Mouse (Mus musculus) CH12.LX (cell line): Measurements from ENCODE around the gene Olfr457.
A peak's percentile ranks its signal among the peaks of the same experiment; 100 is the strongest.

Experiments
- CHD1 ChIP-seq: IDR thresholded peaks from 2 replicates; pipeline ENCODE4 v1.6.1; 2012; ENCODE audit warnings: low read depth, low read length, improper control_type of control experiment, inconsistent platforms
- CHD2 ChIP-seq: IDR thresholded peaks from 2 replicates; pipeline ENCODE4 v1.6.1; 2011; ENCODE audit warnings: low read length, improper control_type of control experiment
- CTCF ChIP-seq, 2 experiments: IDR thresholded peaks in 1 of 2; conservative IDR thresholded peaks in 1 of 2; 2 replicates each; pipeline ENCODE4 v1.5.1; 2011 to 2012; ENCODE audit warnings: low read depth in 2 of 2, low read length in 2 of 2, improper control_type of control experiment in 1 of 2, inconsistent platforms in 1 of 2, mild to moderate bottlenecking in 1 of 2, moderate library complexity in 1 of 2
- EP300 ChIP-seq: IDR thresholded peaks from 2 replicates; pipeline ENCODE4 v1.6.1; 2011; ENCODE audit warnings: low read length, improper control_type of control experiment
- GABPA ChIP-seq: IDR thresholded peaks from 2 replicates; pipeline ENCODE4 v1.6.1; 2012; ENCODE audit warnings: low read depth, low read length, improper control_type of control experiment, inconsistent platforms; ENCODE audit not compliant: insufficient replicate concordance
- JUN ChIP-seq: IDR thresholded peaks from 2 replicates; pipeline ENCODE4 v1.6.1; 2011; ENCODE audit warnings: low read depth, mild to moderate bottlenecking, low read length, improper control_type of control experiment, moderate library complexity; ENCODE audit not compliant: insufficient read depth
- JUND ChIP-seq: conservative IDR thresholded peaks from 2 replicates; pipeline ENCODE4 v1.6.1; 2011; ENCODE audit warnings: low read depth, low read length, improper control_type of control experiment
- MXI1 ChIP-seq: IDR thresholded peaks from 2 replicates; pipeline ENCODE4 v1.6.1; 2011; ENCODE audit warnings: mild to moderate bottlenecking, low read depth, low read length, improper control_type of control experiment
- POLR2A ChIP-seq: IDR thresholded peaks from 2 replicates; pipeline ENCODE4 v1.6.1; 2011; ENCODE audit warnings: low read depth, mild to moderate bottlenecking, improper control_type of control experiment, low read length
- RAD21 ChIP-seq: IDR thresholded peaks from 2 replicates; pipeline ENCODE4 v1.6.1; 2011; ENCODE audit warnings: low read depth, mild to moderate bottlenecking, low read length, improper control_type of control experiment, moderate library complexity
- USF1 ChIP-seq: IDR thresholded peaks from 2 replicates; pipeline ENCODE4 v1.6.1; 2014; ENCODE audit warnings: low read depth, mild to moderate bottlenecking, inconsistent platforms, low read length, improper control_type of control experiment
- ZMIZ1 ChIP-seq: IDR thresholded peaks from 2 replicates; pipeline ENCODE4 v1.6.1; 2012; ENCODE audit warnings: low read depth, mild to moderate bottlenecking, inconsistent platforms, low read length, improper control_type of control experiment
- ZNF384 ChIP-seq: IDR thresholded peaks from 2 replicates; pipeline ENCODE4 v1.6.1; 2012; ENCODE audit warnings: low read depth, low read length, improper control_type of control experiment, inconsistent platforms

DNA sequence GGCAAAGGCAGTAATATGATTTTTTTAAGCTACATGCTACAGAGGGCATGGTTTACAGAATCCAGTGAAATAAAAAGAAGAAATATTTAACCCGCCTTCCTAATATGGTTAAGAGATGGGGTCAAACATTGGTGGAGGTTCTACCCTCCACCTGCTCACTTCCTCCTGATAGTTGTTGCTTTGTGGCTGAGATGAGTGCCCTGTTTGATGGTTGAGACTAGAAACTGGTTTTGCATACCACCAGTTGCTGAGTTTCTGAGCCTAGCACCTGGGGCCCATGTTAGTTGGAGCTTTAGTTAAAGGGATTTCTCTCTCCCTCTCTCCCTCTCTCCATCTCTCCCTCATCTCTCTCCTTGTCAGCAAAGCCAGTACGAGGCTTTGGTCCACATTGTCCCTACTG is 28.8 kb downstream of the Olfr457 start:
- TF ChIP-seq MXI1 (no peak), JUND (no peak), CHD1 (no peak), CHD2 (peak; percentile 46; the same call in 1 of the 2 replicates), EP300 (peak; percentile 78), POLR2A (no peak), ZNF384 (no peak), USF1 (no peak), CTCF (conservative IDR thresholded peaks at IDR 0.05 in 1 of 2, IDR thresholded peaks at IDR 0.05 in 1 of 2; ENCODE audit: low read depth in 2 of 2, low read length in 2 of 2) (no peak), ZMIZ1 (no peak), JUN (no peak; the same call in 1 of the 2 replicates), GABPA (no peak), RAD21 (no peak)
